Mouse (Mus musculus): ENCODE data around the gene Kctd13.

Gene Kctd13

GRCm38 (mm10) chr7:126983113-126983512 is 54.4 kb downstream of the Kctd13 start:
- DNase-seq, result no peak

GRCm38 (mm10) chr7:126984667-126985444 is 56.2 kb downstream of the Kctd13 start:
- no peak for DNase-seq

- DNase-seq, result peak; percentile 85 to 88
Observed at GRCm38 (mm10) chr7:126986319-126986718, 57.6 kb downstream of the Kctd13 start.

GRCm38 (mm10) chr7:126988816-126989215 is 60.1 kb downstream of the Kctd13 start:
- DNase-seq, result no peak

All from cerebellum, adult 18-20 months (tissue).